Mouse (Mus musculus): Measurements from ENCODE around the gene Aqp8. TPM values are rescaled to one million over a fixed set of nuclear protein-coding genes. Genes with fewer than 3 reads are reported as not detected.

The Aqp8 gene
- not detected for total RNA-seq (2023)

GRCm38 (mm10) chr7:123462070-123462501, at the start of gene Aqp8:
Gene Aqp8 (plus strand): TSS chr7:123462291.

DNA sequence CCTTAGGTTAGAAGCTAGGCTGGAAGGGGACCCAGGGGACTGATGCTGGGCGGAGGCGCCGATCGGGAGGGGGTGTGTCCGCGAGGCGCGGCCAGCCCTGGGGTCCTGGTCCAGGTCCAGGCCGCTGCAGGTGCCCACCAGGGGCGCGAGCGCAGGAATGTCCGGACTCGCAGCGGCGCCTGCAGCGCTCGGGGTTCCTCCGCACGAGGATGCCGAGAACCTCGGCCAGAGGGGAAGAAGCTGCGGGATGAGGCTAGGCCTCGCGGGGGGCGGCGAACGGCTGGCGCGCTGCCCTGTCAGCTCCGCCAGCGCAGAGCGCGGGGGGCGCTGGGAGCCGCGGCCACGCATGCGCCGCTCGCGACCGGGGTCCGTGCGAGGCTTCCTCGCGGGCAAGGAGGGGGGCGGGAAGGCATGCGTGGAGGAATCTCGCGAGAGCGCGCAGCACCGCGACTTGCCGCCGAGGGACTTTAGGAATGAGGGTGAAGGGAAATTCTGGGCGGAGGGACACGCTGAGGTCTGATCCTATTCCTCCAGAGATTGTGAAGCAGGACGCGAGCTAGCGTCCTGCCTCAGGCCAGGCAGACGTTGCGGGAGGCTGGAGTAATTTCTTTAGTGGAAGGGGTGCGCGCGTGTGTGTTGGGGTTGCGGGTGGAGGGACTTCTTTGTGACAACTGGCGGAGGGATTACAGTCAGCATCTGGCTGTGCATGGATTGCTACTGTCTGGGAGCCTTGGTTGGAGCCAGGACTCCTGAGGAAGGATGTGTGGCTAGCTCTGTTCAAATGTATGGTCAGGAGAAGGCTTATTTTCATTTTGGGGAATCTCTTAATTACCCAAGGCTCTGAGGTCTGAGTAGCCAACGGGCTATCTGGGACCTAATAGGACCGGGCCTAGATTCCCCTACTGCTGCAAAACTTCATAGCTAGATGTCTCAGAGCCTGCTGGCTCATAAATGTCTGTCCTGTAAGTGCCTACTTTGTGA, 38.4 kb downstream of the Aqp8 start, which contains the start of gene Zkscan2:
Gene Zkscan2, minus strand, starts transcription at position 211 of the 981 bp plus-strand sequence.

Other genes with a start within 250 kb of the Aqp8 start
- 0.47 TPM for gene Slc5a11, start 247.5 kb upstream of the Aqp8 start, total RNA-seq (2023)
- gene Lcmt1, start 92.5 kb upstream of the Aqp8 start, total RNA-seq (2023) = 16.5 TPM
- 90.0 TPM for gene Arhgap17, start 92.4 kb upstream of the Aqp8 start, total RNA-seq (2023)
- 0.09 TPM for gene Zkscan2, start 38.2 kb downstream of the Aqp8 start, total RNA-seq (2023)

Data from CD4-positive naive resting alpha-beta T cell, adult 76 days (primary cell).